Mouse (Mus musculus): Measurements from ENCODE around the gene Tex101. TPM values are rescaled to one million over a fixed set of nuclear protein-coding genes. Genes with fewer than 3 reads are reported as not detected.
"Not testable (repeated sequence)": the region's sequence is repeated elsewhere in the genome, so short reads cannot be mapped to it uniquely, and the experiment has no call there.

The Tex101 gene
- 0.14 and 0.15 TPM in 2 replicates for polyA plus RNA-seq (2015; fragmentation: Nextera tagmentation; extraction: Ambion mirVana)

GRCm38 (mm10) chr7:24676575-24676974 lies at the start of gene Tex101:
Gene Tex101 (minus strand): TSS chr7:24676675.
- ATAC-seq = no peak
- Histone ChIP-seq H3K4me2 (replicated peaks) (no peak within 1 kb of the TSS), H3K4me1 (replicated peaks) (no peaks in the 10 kb centered on the region), H3K36me3 (no peaks in the 10 kb centered on the region), H3K9me3 (no peaks in the 10 kb centered on the region), H3K9ac (no peak within 1 kb of the TSS), H3K27ac (no peak within 1 kb of the TSS), H3K4me3 (replicated peaks) (no peak within 1 kb of the TSS), H3K27me3 (replicated peaks) (no peaks in the 10 kb centered on the region)
- WGBS = 83% methylated on average over 9 of the region's 9 CpGs

GRCm38 (mm10) chr7:24715039-24715438 lies 38.6 kb upstream of the Tex101 start:
- no peak overlapping the region for H3K4me2 ChIP-seq (replicated peaks)
- no peaks in the 10 kb centered on the region for H3K9me3 ChIP-seq
- no peak overlapping the region for H3K27ac ChIP-seq
- no peak overlapping the region for H3K4me3 ChIP-seq (replicated peaks)
- no peak for ATAC-seq
- no peaks in the 10 kb centered on the region for H3K27me3 ChIP-seq (replicated peaks)
- no peaks in the 10 kb centered on the region for H3K36me3 ChIP-seq
- no peaks in the 10 kb centered on the region for H3K4me1 ChIP-seq (replicated peaks)
- 59% methylated on average over 6 of the region's 6 CpGs for WGBS
- no peak overlapping the region for H3K9ac ChIP-seq

GRCm38 (mm10) chr7:24708832-24709292 lies 32.4 kb upstream of the Tex101 start, which contains the start of gene BC049730:
Gene BC049730 (plus strand): TSS chr7:24709242.
- Histone ChIP-seq H3K4me1 (replicated peaks) (no peaks in the 10 kb centered on the region), H3K36me3 (no peaks in the 10 kb centered on the region), H3K4me2 (replicated peaks) (no peak within 1 kb of the TSS), H3K9ac (no peak within 1 kb of the TSS), H3K27me3 (replicated peaks) (no peaks in the 10 kb centered on the region), H3K9me3 (no peaks in the 10 kb centered on the region), H3K4me3 (replicated peaks) (no peak within 1 kb of the TSS), H3K27ac (no peak within 1 kb of the TSS)
- ATAC-seq = no peak
- WGBS = 90% methylated on average over 14 of the region's 14 CpGs

- H3K27me3 ChIP-seq (replicated peaks); H3K27ac ChIP-seq; H3K9me3 ChIP-seq; H3K36me3 ChIP-seq; H3K4me1 ChIP-seq (replicated peaks); H3K4me2 ChIP-seq (replicated peaks); ATAC-seq; H3K9ac ChIP-seq; H3K4me3 ChIP-seq (replicated peaks): not testable (repeated sequence)
- WGBS = 73% methylated on average over 9 of the region's 9 CpGs
Observed at GRCm38 (mm10) chr7:24702841-24703240, 26.4 kb upstream of the Tex101 start.

- H3K36me3 ChIP-seq; H3K4me3 ChIP-seq (replicated peaks); H3K27me3 ChIP-seq (replicated peaks); ATAC-seq; H3K27ac ChIP-seq; H3K4me1 ChIP-seq (replicated peaks); H3K9ac ChIP-seq; H3K9me3 ChIP-seq; H3K4me2 ChIP-seq (replicated peaks): not testable (repeated sequence)
- WGBS = 90% methylated on average over 4 of the region's 4 CpGs
Observed at GRCm38 (mm10) chr7:24697891-24698290, 21.4 kb upstream of the Tex101 start.

- not testable (repeated sequence) for ATAC-seq, H3K36me3 ChIP-seq
- 78% methylated on average over 3 of the region's 3 CpGs for WGBS
Observed at GRCm38 (mm10) chr7:24692693-24693092, 16.2 kb upstream of the Tex101 start.

GRCm38 (mm10) chr7:24687519-24687918 lies 11.0 kb upstream of the Tex101 start:
- H3K27me3 ChIP-seq (replicated peaks); H3K9ac ChIP-seq; H3K4me1 ChIP-seq (replicated peaks); H3K27ac ChIP-seq; H3K36me3 ChIP-seq; ATAC-seq; H3K9me3 ChIP-seq; H3K4me2 ChIP-seq (replicated peaks); H3K4me3 ChIP-seq (replicated peaks): not testable (repeated sequence)
- 89% methylated on average over 10 of the region's 10 CpGs for WGBS

More at GRCm38 (mm10) chr7:24692693-24693092, 16.2 kb upstream of the Tex101 start:
- not testable (repeated sequence) for H3K9ac ChIP-seq; H3K27me3 ChIP-seq (replicated peaks); H3K27ac ChIP-seq; H3K4me1 ChIP-seq (replicated peaks); H3K9me3 ChIP-seq; H3K4me2 ChIP-seq (replicated peaks); H3K4me3 ChIP-seq (replicated peaks)

GRCm38 (mm10) chr7:24684121-24684520 lies 7.6 kb upstream of the Tex101 start:
- H3K27ac ChIP-seq, ATAC-seq: not testable (repeated sequence)
- 73% methylated on average over 7 of the region's 7 CpGs for WGBS

GRCm38 (mm10) chr7:24671944-24672439 lies 4.5 kb downstream of the Tex101 start:
- Histone ChIP-seq H3K4me2 (replicated peaks) (no peak overlapping the region), H3K9ac (no peak overlapping the region), H3K36me3 (no peaks in the 10 kb centered on the region), H3K4me3 (replicated peaks) (no peak overlapping the region), H3K27me3 (replicated peaks) (no peaks in the 10 kb centered on the region), H3K9me3 (no peaks in the 10 kb centered on the region), H3K27ac (no peak overlapping the region), H3K4me1 (replicated peaks) (no peaks in the 10 kb centered on the region)
- WGBS = 91% methylated on average over 23 of the region's 23 CpGs
- ATAC-seq = no peak

More at GRCm38 (mm10) chr7:24684121-24684520, 7.6 kb upstream of the Tex101 start:
- not testable (repeated sequence) for H3K4me2 ChIP-seq (replicated peaks); H3K4me1 ChIP-seq (replicated peaks); H3K36me3 ChIP-seq; H3K9ac ChIP-seq; H3K9me3 ChIP-seq; H3K4me3 ChIP-seq (replicated peaks); H3K27me3 ChIP-seq (replicated peaks)

GRCm38 (mm10) chr7:24664959-24665358 lies 11.5 kb downstream of the Tex101 start:
- Histone ChIP-seq H3K4me2 (replicated peaks) (no peak overlapping the region), H3K9ac (no peak overlapping the region), H3K27me3 (replicated peaks) (no peaks in the 10 kb centered on the region), H3K4me3 (replicated peaks) (no peak overlapping the region), H3K36me3 (no peaks in the 10 kb centered on the region), H3K4me1 (replicated peaks) (no peaks in the 10 kb centered on the region), H3K9me3 (no peaks in the 10 kb centered on the region), H3K27ac (no peak overlapping the region)
- WGBS = 82% methylated on average over 9 of the region's 9 CpGs
- no peak for ATAC-seq

- H3K27ac ChIP-seq = no peak overlapping the region
- 39% methylated on average over 8 of the region's 8 CpGs for WGBS
- ATAC-seq = no peak
- no peak overlapping the region for H3K4me2 ChIP-seq (replicated peaks)
- H3K36me3 ChIP-seq = no peaks in the 10 kb centered on the region
- H3K9me3 ChIP-seq = no peaks in the 10 kb centered on the region
- H3K4me1 ChIP-seq (replicated peaks) = no peaks in the 10 kb centered on the region
- no peak overlapping the region for H3K4me3 ChIP-seq (replicated peaks)
- H3K27me3 ChIP-seq (replicated peaks) = no peaks in the 10 kb centered on the region
- H3K9ac ChIP-seq = no peak overlapping the region
Observed at GRCm38 (mm10) chr7:24664301-24664700, 12.2 kb downstream of the Tex101 start.

GRCm38 (mm10) chr7:24662575-24662974 lies 13.9 kb downstream of the Tex101 start:
- peak; percentile 57 for ATAC-seq
- Histone ChIP-seq H3K4me3 (replicated peaks) (no peak overlapping the region), H3K9ac (no peak overlapping the region), H3K36me3 (no peaks in the 10 kb centered on the region), H3K27me3 (replicated peaks) (no peaks in the 10 kb centered on the region), H3K4me2 (replicated peaks) (no peak overlapping the region), H3K27ac (no peak overlapping the region), H3K4me1 (replicated peaks) (no peaks in the 10 kb centered on the region), H3K9me3 (no peaks in the 10 kb centered on the region)
- WGBS = 14% methylated on average over 8 of the region's 8 CpGs

GRCm38 (mm10) chr7:24661118-24661904 lies 15.2 kb downstream of the Tex101 start:
- H3K4me3 ChIP-seq (replicated peaks) = no peak overlapping the region
- no peak overlapping the region for H3K27ac ChIP-seq
- no peak overlapping the region for H3K9ac ChIP-seq
- WGBS = 61% methylated on average over 17 of the region's 17 CpGs
- H3K27me3 ChIP-seq (replicated peaks) = no peaks in the 10 kb centered on the region
- H3K4me2 ChIP-seq (replicated peaks) = no peak overlapping the region
- no peak for ATAC-seq
- no peaks in the 10 kb centered on the region for H3K9me3 ChIP-seq
- no peaks in the 10 kb centered on the region for H3K36me3 ChIP-seq
- H3K4me1 ChIP-seq (replicated peaks) = no peaks in the 10 kb centered on the region
